Mouse (Mus musculus) limb, embryonic 13.5 days (tissue): ENCODE measurements around the gene Stard3. TPM values are rescaled to one million over a fixed set of nuclear protein-coding genes. Genes with fewer than 3 reads are reported as not detected.

Experiments used
- ATAC-seq: fragments of 200-750 bp; cut with Nextera tagmentation; 2 replicates; pipeline ENCODE4 v1.8.0; 2017; ENCODE audit warnings: low read depth, moderate number of reproducible peaks, moderate TSS enrichment; ENCODE audit not compliant: low FRiP score
- H3K27ac ChIP-seq: fragments of 300-500 bp; sonication (generic); 2 replicates; pipeline ENCODE4 v1.5.1; 2015; ENCODE audit warnings: inconsistent platforms, mild to moderate bottlenecking, moderate library complexity
- H3K27me3 ChIP-seq: fragments of 300-500 bp; sonication (generic); 2 replicates; pipeline ENCODE4 v1.6.1; 2015; ENCODE audit warnings: mild to moderate bottlenecking, inconsistent platforms
- H3K36me3 ChIP-seq: fragments of 300-500 bp; sonication (generic); 2 replicates; pipeline ENCODE4 v1.6.1; 2015; ENCODE audit warnings: inconsistent platforms, mild to moderate bottlenecking, moderate library complexity
- H3K4me1 ChIP-seq: fragments of 300-500 bp; sonication (generic); 2 replicates; pipeline ENCODE4 v1.6.1; 2015; ENCODE audit warnings: inconsistent platforms
- H3K4me2 ChIP-seq: fragments of 300-500 bp; sonication (generic); replicated peaks from 2 replicates; pipeline ENCODE4 v1.6.1; 2015; ENCODE audit warnings: inconsistent platforms, mild to moderate bottlenecking, moderate library complexity
- H3K4me3 ChIP-seq: fragments of 300-500 bp; sonication (generic); 2 replicates; pipeline ENCODE4 v1.5.1; 2015; ENCODE audit warnings: moderate library complexity, mild to moderate bottlenecking, inconsistent platforms
- H3K9ac ChIP-seq: fragments of 300-500 bp; sonication (generic); 2 replicates; pipeline ENCODE4 v1.6.1; 2015; ENCODE audit warnings: mild to moderate bottlenecking, inconsistent platforms
- H3K9me3 ChIP-seq: fragments of 300-500 bp; sonication (generic); 2 replicates; pipeline ENCODE4 v1.6.1; 2016; ENCODE audit warnings: inconsistent platforms
- WGBS: fragments of 180-500 bp; shearing (Covaris S2); methylation state at CpG from one replicate; pipeline ENCODE4 v1.1.7; 2015; 5-methylcytosine and 5-hydroxymethylcytosine counted together
- polyA plus RNA-seq: library from polyadenylated mRNA; unstranded; fragments of >200 nt; fragmentation: Nextera tagmentation; extraction: Ambion mirVana; gene quantifications from 2 replicates; pipeline ENCODE4 v1.2.1, GENCODE M21; 2015

The Stard3 gene
- polyA plus RNA-seq, 1 experiment from 2014 or later: 41.9 TPM

DNA sequence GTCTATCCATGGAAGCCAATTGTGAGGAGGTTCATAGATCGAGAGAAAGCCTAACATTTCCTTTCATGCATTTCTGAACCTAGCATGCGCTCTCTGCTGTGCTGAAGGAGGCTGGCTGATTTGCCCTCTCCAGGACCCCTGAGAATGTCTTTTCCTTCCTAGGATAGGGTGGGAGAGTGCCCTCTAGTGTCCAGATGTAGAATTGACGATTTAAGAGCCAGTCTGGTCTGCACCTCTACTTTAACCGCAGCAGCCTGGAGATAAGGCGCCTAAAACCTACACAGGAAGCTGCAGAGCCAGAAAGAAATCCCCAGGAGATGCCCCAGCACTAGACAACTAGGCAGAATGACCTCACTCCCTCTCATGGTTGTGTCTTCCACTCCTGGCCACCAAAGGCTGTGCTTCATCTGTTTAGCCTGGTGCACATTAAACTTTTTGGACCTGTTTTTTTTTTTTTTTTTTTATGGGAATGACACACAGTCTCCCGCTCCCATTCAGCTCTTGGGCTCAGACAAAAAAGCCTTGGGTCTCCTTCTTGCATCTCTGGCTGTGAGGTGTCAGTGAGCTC lies 2.4 kb upstream of the Stard3 start:
- no peak overlapping the region for H3K4me2 ChIP-seq
- no peaks in the 10 kb centered on the region for H3K36me3 ChIP-seq
- no peak for ATAC-seq
- no peak overlapping the region for H3K27ac ChIP-seq
- H3K27me3 ChIP-seq: peaks cover 45% of the 10 kb centered on the region
- H3K9me3 ChIP-seq: no peaks in the 10 kb centered on the region
- peaks cover 48% of the 10 kb centered on the region for H3K4me1 ChIP-seq
- H3K9ac ChIP-seq: no peak overlapping the region
- 7% methylated on average over 6 of the region's 6 CpGs for WGBS
- no peak overlapping the region for H3K4me3 ChIP-seq

DNA sequence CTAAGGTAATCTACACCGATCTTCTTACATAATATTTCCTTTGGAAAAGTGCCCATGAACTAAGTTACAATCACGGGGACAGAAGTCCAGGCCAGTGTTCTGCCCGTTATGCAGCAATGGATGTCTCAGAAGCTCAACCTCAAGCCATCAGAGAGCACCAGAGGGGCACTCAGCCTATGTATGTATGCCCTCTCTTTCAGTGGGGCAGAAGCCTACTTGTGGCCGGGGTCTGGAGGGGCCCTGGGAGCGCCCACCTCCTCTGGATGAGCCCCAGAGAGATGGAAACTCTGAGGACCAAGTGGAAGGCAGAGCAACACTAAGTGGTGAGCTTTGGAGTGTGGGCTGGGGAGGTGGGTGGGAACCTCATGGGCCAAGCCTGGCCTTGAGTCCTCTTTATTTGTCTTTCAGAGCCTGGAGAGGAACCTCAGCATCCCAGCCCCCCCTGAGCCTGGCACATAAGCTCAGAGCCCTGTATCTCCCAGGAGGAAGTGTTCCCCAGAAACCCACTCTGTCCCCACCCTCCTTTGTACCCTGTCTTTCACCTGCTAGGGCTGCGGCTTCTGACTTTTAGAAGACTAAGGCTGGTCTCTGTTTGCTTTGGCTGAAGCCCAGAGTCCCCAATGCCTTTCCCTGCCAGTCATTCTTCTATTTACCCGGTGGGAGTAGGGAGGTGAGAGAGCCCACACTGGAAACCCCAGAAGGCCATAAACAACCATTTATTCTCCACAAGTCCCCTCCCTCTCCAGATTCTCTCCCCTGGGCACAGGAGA lies 1.4 kb upstream of the Stard3 start:
- Histone ChIP-seq H3K4me2 (0 out of 2 replicates have a peak overlapping the region, but pooled peaks have one; percentile 74), H3K9me3 (no peaks in the 10 kb centered on the region), H3K4me3 (no peak overlapping the region), H3K4me1 (peaks cover 48% of the 10 kb centered on the region), H3K27ac (no peak overlapping the region), H3K36me3 (no peaks in the 10 kb centered on the region), H3K27me3 (peaks cover 35% of the 10 kb centered on the region), H3K9ac (no peak overlapping the region)
- 78% methylated on average over 7 of the region's 7 CpGs for WGBS
- ATAC-seq: no peak

DNA sequence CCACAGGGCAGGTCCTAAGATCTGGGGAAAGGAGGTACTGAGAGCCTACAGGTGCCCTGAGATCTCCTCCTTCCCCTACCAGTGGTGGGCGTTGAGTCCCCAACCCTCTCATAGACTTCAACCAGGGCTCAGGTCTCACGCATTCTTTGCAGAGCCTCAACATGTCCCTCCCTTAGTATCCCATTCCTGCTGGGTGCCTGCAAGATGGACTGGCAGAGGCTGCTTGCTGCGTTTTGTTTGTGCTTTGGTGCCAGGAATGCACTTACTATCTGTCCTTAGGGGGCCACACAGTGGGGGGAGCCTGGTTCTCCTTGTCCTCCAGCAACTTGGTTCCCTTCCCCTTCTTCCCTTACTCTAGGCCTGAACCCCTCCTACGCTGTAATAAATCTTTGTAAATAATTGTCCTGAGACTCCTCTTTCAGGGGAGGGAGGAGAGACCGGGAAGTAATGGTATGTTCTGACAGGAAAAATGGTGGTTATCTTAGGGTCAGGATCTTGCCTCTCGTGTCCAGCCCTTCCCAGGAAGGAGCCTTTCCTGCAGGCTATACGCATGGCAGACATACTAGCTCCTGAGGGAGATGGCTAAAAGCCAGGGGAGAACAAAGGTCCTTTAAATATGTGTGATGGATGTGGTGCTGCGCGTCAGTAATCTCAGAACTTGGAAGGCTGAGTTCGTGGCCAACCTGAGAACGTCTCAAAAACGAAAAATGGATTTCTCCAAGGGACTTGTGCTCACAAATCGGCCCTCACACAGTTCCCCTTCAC lies 590 bp upstream of the Stard3 start:
- peaks cover 48% of the 10 kb centered on the region for H3K4me1 ChIP-seq
- no peak for ATAC-seq
- H3K9ac ChIP-seq: peak overlapping the region; percentile 74

DNA sequence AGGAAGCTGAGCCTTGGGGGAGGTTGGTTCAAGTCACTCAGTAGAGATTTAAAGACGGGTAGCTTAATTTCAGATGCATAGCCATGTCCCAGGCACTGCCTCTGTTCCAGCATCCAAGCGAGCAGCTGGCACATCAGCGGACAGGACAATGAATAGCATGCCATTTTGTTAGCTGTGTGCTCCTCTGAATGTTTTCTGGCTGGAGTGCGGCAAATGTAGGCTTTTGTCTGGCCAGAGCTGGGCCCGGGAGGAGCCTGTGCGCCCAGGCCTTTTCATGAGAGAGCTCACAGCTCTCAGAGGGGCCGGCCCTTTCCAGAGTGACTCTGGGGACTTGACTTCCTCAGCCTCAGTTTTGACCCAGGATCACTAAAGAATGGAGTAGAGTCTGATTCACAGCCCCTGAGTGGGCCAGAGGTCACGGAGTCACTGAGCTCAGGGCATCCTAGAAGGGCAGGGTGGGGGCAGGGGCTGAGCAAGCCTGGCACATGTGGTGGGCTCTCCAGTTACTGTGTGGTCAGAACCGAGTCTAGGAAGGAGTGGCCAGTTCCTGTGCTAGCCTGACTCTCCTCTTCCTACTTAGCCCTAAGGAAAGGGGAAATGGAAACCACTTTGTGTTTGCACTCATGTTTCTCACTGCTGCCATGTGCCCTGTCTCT lies 2.8 kb downstream of the Stard3 start:
- Histone ChIP-seq H3K9ac (peak overlapping the region; percentile 45), H3K27ac (no peak overlapping the region), H3K9me3 (no peaks in the 10 kb centered on the region), H3K36me3 (no peaks in the 10 kb centered on the region), H3K4me3 (no peak overlapping the region), H3K27me3 (no peaks in the 10 kb centered on the region), H3K4me2 (no peak overlapping the region), H3K4me1 (peaks cover 23% of the 10 kb centered on the region)
- WGBS: 80% methylated on average over 9 of the region's 9 CpGs
- ATAC-seq: no peak

More for the DNA sequence above, 590 bp upstream of the Stard3 start:
- Histone ChIP-seq H3K4me3 (peak overlapping the region; percentile 66), H3K27ac (peak overlapping the region; percentile 79), H3K4me2 (peak overlapping the region; percentile 74), H3K27me3 (peaks cover 28% of the 10 kb centered on the region), H3K9me3 (no peaks in the 10 kb centered on the region), H3K36me3 (no peaks in the 10 kb centered on the region)
- WGBS: 7% methylated on average over 13 of the region's 13 CpGs

DNA sequence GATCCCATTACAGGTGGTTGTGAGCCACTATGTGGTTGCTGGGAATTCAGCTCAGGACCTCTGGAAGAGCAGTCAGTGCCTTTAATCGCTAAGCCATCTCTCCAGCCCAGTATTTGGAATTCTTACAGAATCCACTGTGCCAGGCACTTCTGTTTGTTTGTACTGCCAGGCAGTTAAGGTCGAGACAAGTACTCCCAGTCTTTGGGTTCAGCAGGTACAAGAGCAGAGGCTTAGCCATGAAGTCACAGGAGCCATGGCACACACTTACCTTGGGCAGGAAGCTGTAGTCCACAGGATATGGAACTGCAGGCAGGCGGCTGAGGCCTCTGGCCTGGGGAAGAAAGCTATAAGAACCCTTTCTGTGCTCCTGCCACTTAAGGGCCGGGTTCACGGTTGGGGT lies 5.6 kb downstream of the Stard3 start:
- Histone ChIP-seq H3K4me1 (peaks cover 10% of the 10 kb centered on the region), H3K27me3 (no peaks in the 10 kb centered on the region), H3K27ac (no peak overlapping the region), H3K4me2 (no peak overlapping the region), H3K9ac (no peak overlapping the region), H3K36me3 (peaks cover 4% of the 10 kb centered on the region; the same call in 1 of the 2 replicates), H3K9me3 (no peaks in the 10 kb centered on the region), H3K4me3 (no peak overlapping the region)
- ATAC-seq: no peak
- 81% methylated on average over 5 of the region's 5 CpGs for WGBS

DNA sequence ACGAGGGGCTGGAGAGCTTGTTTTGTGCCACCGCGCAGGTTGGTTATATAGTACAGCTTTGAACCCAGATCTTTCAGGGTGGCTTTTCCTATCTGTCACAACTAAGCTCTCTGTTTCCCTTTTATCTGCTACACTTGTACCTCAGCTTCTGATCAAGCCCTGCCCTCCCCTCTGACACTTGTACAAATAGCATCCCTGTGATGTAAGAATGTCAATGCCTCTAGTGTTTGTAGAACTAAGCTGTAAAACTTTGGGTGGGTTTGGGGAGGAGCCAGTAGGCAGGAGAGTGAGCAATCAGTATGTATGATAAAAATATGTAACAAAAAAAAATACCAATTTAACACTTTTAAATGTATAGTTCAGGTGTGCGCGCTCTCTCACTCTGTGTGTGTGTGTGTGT lies 6.2 kb downstream of the Stard3 start:
- Histone ChIP-seq H3K4me2 (no peak overlapping the region), H3K4me1 (peaks cover 5% of the 10 kb centered on the region), H3K9me3 (no peaks in the 10 kb centered on the region), H3K4me3 (no peak overlapping the region), H3K36me3 (peaks cover 4% of the 10 kb centered on the region; the same call in 1 of the 2 replicates), H3K9ac (no peak overlapping the region), H3K27ac (no peak overlapping the region), H3K27me3 (no peaks in the 10 kb centered on the region)
- ATAC-seq: no peak
- WGBS: 91% methylated on average over 5 of the region's 5 CpGs

DNA sequence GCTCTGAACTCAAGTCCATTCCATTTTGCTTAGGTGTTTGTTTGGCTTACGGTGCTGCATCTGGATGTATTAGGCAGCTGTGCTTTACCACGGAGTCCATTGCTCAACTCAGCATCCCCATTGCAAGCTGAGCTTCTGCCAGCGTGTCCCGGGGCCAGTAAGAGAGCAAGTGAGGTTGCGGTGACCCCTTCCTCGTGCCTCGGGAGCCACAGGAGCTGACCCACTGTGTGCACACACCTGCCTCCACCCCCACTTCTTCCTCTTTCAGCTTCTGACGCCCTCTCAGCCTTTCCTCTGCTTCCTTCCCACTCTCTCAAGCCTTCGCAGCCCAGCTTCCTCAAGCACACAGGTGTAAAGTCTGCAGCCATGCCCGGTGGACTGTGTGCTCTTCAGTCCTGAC lies 8.1 kb downstream of the Stard3 start:
- Histone ChIP-seq H3K27me3 (no peaks in the 10 kb centered on the region), H3K4me3 (no peak overlapping the region), H3K9me3 (no peaks in the 10 kb centered on the region), H3K4me2 (no peak overlapping the region), H3K4me1 (no peaks in the 10 kb centered on the region), H3K36me3 (peaks cover 4% of the 10 kb centered on the region; the same call in 1 of the 2 replicates), H3K9ac (no peak overlapping the region), H3K27ac (no peak overlapping the region)
- 73% methylated on average over 10 of the region's 10 CpGs for WGBS
- no peak for ATAC-seq

DNA sequence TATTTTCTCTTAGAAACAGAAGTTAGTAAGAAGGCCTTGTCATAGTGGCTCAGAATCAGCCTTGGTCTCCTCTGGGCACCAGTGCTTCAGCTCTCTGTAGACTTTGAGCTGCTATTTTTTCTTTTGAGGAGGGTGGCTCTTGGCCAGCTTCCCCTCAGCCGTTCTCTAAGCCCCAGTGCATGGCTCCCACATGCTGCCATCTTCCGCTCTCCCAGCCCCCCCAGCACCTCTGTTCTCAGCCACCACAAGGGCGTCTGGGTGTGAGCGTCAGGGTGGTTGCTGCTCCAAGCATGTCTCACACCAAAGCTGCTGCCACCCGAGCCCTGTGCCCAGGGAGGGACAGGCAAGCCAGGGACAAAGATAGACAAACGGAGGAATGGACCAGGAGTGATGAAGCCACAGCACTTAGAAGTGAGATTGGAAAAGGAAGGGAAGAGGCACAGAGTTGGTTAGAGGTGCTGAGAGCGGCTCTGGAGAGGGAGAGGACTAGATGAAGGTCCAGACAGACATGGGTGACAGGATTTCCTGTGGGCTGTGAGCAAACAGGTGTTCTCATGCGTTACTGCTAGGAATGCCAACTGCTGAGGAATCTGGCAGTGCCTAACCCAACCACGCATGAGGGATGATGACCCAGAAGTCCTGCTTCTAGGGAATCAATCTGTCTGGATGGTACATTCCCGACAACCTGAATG lies 9.1 kb downstream of the Stard3 start:
- Histone ChIP-seq H3K27ac (no peak overlapping the region), H3K27me3 (no peaks in the 10 kb centered on the region), H3K4me1 (no peaks in the 10 kb centered on the region), H3K36me3 (peaks cover 4% of the 10 kb centered on the region; the same call in 1 of the 2 replicates), H3K4me3 (no peak overlapping the region), H3K4me2 (no peak overlapping the region), H3K9me3 (no peaks in the 10 kb centered on the region), H3K9ac (no peak overlapping the region)
- WGBS: 81% methylated on average over 10 of the region's 10 CpGs
- no peak for ATAC-seq

DNA sequence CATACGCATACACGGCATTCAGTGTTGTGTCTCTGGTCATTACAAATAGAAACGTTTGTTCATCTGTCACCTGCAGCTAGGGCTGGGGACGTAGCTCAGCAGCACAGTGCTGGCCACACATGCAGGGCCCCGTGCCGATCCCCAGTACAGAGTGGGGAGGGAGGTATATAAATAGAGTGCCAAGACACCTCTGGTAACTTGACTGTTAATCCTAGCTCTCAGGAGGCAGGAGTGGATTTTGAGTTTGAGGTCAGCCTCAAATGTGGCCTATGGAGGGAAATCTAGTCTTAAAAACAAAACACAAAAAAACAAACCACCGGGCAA lies 9.7 kb downstream of the Stard3 start:
- Histone ChIP-seq H3K4me3 (no peak overlapping the region), H3K27me3 (no peaks in the 10 kb centered on the region), H3K4me2 (no peak overlapping the region), H3K9ac (no peak overlapping the region), H3K9me3 (no peaks in the 10 kb centered on the region), H3K36me3 (peaks cover 5% of the 10 kb centered on the region; the same call in 1 of the 2 replicates), H3K27ac (no peak overlapping the region), H3K4me1 (no peaks in the 10 kb centered on the region)
- ATAC-seq: no peak
- 77% methylated on average over 7 of the region's 7 CpGs for WGBS

DNA sequence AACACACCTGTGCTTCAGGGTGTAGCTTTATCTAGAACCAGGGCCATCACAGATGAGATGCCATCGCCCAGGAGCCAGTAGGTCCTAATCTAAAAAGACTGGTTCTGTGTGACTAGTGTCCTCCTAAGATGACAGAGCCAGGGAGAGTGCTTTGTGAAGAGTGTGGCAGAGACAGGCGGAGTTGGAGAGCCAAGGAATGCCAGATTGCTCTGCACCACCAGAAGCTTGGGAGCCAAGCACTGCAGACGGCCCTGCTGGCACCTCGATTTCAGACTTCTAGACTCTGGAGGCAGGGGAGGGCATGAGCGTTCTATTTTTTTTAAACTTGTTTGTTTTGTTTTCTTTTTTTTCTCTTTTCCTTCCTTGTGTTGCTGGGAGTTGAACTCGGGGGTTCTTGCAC lies 11.2 kb downstream of the Stard3 start:
- 87% methylated on average over 6 of the region's 6 CpGs for WGBS
- no peak overlapping the region for H3K4me3 ChIP-seq
- H3K4me1 ChIP-seq: no peaks in the 10 kb centered on the region
- no peak overlapping the region for H3K27ac ChIP-seq
- H3K9ac ChIP-seq: no peak overlapping the region
- no peaks in the 10 kb centered on the region for H3K27me3 ChIP-seq
- peaks cover 14% of the 10 kb centered on the region; the same call in 1 of the 2 replicates for H3K36me3 ChIP-seq
- no peaks in the 10 kb centered on the region for H3K9me3 ChIP-seq
- ATAC-seq: no peak
- no peak overlapping the region for H3K4me2 ChIP-seq

DNA sequence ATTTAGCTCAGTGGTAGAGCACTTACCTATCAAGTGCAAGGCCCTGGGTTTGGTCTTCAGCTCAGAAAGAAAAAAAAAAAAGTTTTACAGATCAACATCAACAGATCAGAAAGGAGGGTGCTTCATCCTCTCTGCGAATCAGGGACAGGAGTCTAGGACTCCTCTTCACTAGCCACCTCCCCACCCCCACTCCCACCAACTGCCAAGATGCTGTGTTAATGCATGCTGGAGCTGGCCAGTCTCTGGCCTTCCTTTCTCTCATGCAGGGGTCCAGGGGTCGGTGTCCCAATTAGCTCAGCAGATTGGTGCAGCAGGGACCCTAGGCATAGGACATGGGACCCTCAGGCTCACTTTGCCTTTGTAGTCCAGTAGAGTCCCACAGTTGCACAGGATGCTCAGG lies 12.4 kb downstream of the Stard3 start:
- no peak overlapping the region for H3K27ac ChIP-seq
- H3K9ac ChIP-seq: no peak overlapping the region
- no peaks in the 10 kb centered on the region for H3K27me3 ChIP-seq
- H3K36me3 ChIP-seq: peaks cover 27% of the 10 kb centered on the region
- H3K9me3 ChIP-seq: no peaks in the 10 kb centered on the region
- no peaks in the 10 kb centered on the region for H3K4me1 ChIP-seq
- ATAC-seq: no peak
- H3K4me3 ChIP-seq: no peak overlapping the region
- H3K4me2 ChIP-seq: no peak overlapping the region
- WGBS: 64% methylated on average over 2 of the region's 2 CpGs
